Mouse (Mus musculus) right cerebral cortex, postnatal 36 days (tissue): ENCODE measurements at regions not wholly inside any gene's neighbourhood (a gene's known extent, or its start where the extent isn't known, plus 50 kb on each side); places are given as distances from the start of the nearest gene placed in this dataset.
"Not testable (repeated sequence)": the region's sequence is repeated elsewhere in the genome, so short reads cannot be mapped to it uniquely, and the experiment has no call there.

ENCODE experiments used
- DNase-seq, 2 experiments: peaks; one replicate each; pipeline ENCODE4 v3.0.0; 2022; ENCODE audit warnings: low spot score in 2 of 2, mixed read lengths in 1 of 2

DNA sequence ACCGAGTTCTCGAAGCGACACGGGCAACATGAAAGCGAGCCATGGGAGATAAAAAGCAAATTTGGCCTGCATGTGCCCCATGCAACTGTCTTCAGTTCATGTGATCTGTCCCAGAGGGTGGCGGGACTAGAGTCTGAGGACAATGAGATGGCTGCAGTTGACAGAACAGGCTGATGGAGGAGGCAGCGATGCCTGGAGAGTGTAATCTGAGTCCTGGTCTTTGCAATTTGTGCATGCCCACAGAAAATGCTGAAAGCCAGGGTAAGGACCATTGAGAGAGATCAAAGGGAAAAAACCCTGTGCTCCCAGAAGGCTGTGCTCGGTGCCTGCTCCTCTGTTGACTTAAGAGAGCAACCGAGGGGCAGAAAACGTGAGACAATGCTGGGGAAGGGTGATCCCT lies 624.8 kb upstream of the BB014433 start:
- DNase-seq, result no peak

DNA sequence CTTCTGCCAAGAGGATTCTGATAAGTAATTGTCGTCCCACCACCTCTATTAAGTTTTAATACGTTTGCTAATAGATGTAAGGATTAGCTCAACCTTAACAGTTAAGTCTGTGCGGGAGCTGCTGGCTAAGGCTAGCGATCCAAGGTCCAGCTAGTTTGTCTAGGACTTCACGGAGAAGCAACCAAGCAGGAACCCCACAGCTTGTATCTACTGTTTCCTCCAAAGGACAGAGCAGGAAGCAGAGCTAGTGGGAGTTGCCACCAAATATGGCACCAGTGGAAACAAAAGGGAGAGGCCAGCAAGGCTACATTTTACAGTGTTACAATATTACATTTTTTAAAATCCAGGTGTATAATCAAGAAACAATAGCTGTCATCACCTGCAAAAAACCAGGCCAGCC lies 624.4 kb upstream of the BB014433 start:
- DNase-seq, result no peak

DNA sequence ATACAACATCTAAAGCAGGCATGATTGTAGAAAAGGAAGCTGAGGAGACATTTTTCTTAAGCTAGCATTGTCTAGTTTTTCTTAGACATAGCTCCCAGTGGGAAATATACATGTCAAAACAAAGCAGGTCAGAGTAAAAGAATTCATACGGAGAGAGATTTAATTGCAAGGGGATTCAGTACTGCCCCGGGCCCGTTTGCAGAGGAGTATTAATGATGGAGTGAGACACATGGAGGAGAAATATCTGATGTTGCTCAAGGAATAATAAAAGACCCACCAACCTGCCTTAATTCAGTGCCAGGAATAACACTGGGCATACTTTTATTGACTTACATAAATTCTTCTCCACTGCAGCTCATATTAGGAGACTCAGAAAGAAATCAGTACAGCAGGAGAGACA lies 623.6 kb upstream of the BB014433 start:
- DNase-seq, result no peak

DNA sequence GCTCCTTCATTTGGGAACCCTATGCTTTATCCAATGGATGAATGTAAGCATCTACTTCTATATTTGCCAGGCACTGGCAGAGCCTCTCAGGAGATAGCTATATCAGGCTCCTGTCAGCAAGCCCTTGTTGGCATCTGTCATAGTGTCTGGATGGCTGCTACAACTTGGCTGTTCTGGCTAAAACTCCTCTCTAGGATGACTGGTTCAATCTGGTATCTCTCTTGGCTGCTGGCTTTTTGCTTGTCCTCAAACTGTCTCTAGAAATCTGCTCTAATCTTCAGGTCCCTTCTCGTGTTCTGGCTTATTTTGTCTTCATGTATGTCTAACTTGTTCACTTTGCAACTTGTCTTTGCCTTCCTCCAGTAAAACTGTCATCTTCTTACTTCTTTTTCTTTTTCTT lies 614.7 kb upstream of the BB014433 start:
- no peak for DNase-seq

DNA sequence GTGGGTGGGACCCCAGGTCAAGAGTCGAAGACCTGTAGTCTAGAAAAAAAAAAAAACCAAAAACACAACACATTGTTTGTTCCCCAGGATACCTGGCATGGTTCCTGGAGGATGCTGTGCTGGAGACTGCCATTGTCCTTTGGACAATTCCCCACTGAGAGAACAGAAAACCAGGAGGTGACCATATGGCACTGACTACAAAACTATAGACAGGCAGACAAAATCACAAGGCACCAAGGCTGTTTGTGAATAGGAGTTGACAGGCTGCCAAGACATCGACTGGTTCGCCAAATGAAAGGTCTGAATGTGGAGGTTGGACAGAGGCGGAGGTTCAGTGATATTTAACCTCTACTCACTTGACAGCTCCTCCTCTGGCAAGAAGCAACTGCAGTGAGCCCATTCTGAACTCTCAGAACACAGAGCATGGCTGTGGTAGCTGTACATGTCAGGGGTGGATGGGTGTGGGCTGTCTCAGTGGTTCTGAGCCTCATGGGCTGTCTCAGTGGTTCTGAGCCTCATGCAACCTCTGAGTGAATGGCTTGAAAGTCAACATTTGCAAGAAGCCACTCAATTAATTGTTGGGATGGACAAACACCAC lies 589.0 kb upstream of the BB014433 start:
- DNase-seq, result no peak

DNA sequence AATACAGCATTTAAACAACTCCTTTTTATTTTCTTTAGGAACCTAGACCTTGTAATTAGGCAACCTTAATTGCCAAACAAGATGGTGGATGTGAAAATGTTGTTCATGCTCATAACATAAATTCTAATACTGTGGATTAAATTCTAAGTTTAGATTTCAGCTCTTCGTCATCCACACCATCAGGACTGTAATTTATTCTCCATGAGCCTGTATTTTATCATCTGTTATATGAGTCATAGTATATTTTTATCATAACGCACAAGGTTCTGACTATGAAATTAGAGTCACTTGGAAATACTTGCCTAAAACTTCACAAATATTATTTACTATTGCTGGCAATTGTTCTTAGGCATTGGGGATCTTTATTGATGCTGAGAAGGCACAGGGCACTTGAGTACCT lies 582.7 kb upstream of the BB014433 start:
- DNase-seq, result no peak

DNA sequence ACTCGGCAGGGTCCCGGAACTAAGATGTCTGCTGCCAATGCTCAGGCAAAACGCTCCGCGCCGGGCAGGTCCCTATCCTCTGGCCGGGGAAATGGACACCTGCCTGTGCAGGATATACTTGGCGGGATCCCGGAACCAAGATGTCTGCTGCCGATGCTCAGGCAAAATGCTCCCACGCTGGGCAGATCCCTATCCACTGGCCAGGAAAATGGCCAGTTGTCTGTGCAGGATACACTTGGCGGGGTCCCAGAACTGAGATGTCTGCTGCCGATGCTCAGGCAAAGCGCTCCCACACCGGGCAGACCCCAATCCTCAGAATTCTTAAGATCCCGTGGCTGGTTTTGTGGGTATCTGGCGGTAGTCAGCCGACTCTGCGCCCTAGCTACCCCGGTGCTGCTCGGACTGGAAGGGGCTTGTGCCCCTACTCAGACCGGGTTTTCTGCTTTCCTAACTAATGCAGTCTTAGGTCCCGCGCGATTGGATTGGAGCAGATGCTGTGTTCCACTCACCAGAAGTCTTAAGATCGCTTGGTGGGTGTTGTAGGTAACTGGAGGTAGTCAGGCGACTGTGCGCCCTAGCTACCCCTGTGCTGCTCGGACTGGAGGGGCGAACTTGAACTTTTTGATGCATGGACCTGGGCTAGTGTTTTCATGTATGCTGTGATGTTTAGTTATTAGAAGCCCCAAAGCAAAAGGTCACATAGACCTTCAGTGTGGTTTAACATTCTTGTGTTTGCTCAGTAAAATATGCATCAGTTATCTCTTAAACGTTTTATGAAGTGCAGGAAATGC lies 577.9 kb upstream of the BB014433 start:
- not testable (repeated sequence) for DNase-seq

DNA sequence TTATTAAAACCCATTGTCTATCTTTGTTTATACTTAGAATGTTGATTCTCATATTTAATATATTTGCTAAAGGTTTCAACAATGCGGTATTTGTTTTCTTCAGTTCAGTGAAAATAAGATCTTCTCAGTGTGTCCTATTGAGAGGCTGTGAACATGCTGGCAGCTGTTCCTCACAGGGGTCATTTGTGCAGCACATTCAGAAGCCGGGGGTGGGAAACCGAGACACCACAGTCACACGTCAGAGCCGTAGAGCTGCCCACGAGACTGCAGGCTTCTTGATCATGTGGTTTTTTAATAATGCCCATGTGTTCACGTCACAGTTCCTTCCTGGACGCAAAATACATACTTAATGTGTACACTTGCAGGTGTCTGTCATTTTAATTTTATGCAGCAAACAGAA lies 564.3 kb upstream of the BB014433 start:
- no peak for DNase-seq

DNA sequence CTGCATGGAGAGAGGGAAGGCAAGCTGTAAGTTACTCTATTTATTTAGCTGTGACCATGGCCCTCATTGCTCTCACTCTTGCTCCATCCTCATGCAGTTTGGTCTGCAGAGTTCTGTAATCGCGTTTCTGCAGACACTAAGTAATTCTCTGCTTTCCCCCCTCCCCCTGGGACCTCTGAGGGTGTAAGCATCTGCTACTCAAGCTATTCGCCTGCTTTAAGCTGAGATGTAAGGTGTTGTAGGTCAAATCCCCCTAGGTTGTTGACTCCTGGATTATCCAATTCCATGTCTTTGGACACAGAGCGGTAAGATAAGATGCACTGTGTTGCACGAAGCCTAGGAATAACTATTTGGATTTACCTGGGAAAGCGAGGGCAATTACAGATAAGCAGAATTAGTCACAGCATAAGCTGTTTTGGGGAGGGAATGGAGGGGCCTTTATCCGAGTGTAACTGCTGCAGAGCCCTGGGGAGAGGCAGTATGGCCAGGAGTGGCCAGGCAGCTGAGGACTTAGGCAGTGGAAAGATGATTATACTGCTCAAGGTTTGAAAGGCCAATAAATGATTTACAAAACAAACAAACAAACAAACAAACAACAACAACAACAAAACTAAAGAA lies 561.8 kb upstream of the BB014433 start:
- no peak for DNase-seq

DNA sequence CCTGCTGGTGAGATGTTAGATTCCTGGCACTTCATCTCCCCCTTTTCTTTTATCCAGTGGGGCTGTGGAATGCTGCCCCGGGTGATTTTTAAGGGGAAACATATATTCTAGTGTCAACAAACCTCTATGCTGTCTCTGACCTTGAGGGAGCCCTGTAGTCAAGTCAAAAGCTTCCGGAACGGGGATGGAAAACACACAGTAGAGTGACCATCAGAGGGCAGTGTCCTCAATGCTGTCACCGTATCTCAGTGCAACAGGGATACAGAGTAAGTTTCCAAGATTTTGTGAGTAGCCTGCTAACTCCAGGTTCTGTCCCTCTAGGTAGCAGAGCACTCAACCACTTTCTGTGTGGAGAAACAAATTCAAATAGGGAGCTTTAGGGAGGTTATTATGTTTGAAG lies 555.7 kb upstream of the BB014433 start:
- DNase-seq, result no peak

DNA sequence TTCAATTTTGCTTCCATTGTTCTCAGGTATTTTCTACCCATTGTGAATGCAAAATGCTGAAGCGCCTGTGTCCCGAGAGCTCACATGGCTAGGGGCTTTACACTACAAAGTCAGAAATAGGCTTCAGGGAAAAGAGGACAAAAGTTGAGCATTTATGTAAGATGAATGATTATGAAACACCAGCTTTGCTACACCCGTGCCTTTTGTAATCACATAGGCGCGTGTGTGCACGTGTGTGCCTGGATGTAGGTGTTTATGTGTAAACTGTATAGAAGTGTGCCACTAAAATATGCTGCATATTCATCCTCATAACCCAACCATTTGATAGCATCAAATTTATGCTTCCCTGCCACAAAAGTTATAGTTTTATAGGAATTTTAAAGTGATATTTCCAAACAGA lies 547.2 kb upstream of the BB014433 start:
- peak in 1 of 2 experiments; percentile 19 for DNase-seq

DNA sequence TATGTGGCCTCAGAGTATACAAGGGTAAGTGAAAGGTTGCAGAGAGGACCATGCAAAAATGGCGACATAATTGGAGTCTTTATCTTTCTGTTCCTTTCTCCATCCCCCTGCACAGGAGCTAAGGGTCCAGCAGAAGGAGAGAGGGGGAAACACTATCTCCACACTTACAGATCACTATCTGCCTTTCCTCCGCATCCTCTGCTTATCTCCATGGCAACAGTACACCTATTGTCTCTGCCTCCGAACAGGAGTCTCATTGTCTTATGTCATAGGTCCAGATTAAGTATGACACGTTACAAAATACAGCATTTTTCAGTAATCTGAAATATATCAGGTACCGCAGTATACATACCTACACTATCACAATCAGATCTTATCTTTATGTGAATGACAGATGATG lies 537.9 kb upstream of the BB014433 start:
- no peak for DNase-seq

DNA sequence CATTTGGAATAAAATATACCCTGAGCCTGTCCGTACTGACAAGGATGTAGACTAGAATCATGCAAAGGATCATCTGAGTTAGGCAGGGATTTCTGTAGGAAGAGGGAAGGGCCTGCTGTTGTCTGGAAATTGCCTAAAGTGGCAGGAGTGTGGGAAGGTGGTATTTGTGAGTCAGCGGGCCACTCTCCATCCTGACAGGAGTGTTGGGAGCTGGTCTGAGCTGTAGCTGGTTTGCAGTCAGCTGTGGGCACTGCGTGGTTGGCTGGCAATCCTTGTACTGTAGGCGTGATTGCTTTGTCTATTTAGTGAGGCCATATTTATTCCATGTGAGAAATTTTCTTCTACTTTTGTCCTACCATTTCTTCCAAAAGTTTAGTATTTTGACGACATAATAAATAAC lies 524.2 kb upstream of the BB014433 start:
- DNase-seq, result peak; percentile 75 to 87

DNA sequence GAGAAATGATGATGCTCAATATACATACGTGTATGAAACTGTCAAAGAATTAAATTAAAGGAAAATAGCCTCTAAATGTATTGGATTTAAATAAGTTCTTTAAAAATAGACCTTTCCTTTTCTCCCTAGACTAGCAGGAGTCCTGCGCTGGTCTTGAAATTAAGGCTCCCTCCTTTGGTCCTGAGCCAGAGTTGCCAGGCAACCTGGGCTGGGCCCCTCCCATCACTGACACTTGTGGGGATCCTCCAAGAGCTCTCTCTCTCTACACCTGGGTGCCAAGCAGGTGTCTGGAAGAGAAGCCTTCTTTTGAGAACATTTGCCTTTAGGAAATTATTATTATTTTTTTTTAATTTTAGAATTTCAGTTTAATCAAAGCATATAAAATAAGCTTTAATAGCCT lies 521.9 kb upstream of the BB014433 start:
- no peak for DNase-seq

DNA sequence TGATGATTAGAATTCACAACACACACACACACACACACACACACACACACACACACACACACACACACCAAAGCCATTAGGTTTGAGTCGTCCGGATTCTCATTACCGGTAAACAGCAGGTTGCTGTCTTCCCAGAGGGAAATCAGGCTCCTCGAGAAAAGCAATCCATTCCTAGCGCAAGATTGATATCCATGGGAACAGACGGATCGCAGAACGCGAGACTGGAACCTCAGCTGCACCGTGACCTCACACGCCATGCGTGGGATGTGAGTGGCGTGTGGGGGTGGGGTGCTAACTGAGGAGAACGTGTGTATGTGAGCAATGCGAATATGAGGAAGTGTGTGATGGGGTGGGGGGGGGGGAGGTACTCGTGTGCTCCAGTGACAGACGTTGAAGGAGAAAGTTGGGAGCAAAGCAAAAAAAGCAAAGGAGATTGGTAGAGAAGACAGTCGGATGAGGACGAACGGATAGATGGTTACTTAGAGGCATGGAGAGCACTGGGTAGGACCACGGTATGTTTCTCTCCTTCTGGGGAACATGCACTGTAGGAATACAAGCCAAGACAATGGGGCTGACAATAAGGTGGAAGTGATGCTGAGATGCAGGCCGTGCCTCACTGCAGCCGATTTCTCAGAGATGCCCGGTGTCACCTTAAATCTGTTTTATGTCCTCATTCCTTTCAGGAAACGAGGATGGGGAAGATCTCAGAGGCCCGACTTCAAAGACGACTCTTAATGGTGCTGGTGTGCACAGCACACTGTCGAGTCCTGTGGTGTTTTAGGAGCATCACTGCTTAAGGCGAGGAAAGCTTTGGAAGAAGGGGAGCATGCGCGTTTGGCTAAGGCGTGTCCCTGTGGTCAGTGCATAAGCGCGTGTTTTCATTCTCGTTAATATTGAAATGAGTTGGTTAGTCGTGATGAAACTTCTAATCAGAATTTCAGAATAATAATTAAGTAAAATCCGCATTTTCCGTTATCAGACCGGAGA lies 516.7 kb upstream of the BB014433 start:
- peak; percentile 39 to 56 for DNase-seq

DNA sequence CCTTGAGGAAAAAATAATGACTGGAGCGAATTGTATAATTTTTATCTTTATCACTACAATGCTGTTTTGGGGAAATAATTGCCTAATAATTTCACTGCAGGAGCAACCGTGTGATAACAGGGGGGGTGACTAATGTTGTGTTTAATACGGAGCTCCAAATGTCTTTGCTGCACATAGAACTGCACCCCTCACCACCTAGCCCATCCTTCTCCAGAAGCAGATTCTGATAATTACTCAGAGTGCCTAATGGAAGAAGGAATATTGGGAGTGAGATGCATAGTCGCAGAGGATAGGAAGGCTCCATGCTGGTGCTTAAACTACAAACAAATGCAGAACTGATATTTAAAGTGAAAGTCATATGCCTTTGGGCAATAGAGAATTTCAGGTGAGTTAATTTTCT lies 486.1 kb upstream of the BB014433 start:
- no peak for DNase-seq

DNA sequence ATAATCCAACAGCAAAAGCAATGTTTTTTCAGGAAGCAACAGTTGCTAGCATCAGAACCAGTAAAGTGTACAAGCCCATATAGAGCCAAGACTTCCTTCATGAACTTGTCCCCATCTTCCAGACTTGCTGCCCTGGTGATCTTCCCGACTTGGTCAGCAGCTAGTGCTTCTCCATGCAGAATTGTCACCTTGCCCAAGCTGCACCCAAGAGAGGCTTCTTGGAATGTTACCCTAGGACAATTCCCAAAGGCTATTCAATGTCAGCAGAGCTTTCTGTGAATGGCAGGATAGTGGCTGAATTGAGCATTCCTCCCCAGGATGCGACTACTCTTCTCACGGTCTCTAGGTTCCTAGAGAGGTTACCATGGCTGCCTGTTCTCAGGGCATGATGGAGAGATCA lies 479.6 kb upstream of the BB014433 start:
- no peak for DNase-seq

DNA sequence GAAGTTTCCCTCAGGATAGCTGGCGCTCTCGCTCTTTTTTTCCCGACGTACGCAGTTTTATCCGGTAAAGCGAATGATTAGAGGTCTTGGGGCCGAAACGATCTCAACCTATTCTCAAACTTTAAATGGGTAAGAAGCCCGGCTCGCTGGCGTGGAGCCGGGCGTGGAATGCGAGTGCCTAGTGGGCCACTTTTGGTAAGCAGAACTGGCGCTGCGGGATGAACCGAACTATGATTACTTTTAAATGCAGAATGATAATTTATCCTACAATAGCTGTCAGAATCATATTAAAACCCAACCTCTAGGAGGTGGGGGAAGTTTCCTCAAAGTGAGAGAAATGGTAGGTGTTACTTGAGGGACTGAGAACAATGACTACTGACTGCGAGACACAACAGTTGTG lies 474.0 kb upstream of the BB014433 start:
- DNase-seq, result peak; percentile 60 to 64

DNA sequence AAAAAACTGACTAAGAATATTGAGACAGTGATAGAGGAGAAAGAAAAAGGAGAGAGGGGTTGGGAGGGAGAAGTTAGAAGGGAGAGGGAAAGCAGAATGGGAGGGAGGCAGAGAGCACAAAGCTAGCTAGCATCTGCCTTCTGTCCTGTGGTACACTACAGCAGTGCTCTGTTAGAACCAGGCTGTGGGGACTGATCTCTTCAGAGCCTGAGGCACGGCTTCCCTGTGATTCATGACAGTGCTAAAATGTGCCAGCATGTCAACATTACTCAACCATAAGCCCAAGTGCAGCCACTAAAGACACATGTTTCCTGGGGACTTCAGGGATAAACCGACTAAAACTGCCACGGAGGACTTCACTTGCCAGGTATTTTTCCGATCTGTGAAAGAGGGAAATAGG lies 455.1 kb upstream of the BB014433 start:
- DNase-seq, result peak; percentile 20 to 33

DNA sequence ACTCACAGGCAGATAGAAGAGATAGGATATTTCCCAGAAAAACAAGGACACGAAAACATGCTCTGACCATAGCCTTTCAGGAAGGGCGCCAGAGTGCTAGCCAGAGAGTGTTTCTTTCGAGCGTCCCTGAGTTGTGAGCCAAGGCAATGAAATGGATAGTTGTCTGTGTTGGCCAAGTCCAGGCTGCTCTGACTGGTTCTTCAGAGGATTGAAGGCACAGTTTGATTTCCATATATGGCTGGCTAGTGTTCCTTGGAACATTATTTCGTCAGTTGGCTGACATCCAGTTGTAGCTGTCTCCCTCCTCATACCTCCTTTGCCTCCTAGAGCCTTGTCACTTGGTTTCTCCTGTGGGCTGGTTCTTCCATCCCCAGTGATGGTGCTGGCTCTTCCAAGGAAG lies 451.7 kb upstream of the BB014433 start:
- DNase-seq, result peak; percentile 9 to 38

DNA sequence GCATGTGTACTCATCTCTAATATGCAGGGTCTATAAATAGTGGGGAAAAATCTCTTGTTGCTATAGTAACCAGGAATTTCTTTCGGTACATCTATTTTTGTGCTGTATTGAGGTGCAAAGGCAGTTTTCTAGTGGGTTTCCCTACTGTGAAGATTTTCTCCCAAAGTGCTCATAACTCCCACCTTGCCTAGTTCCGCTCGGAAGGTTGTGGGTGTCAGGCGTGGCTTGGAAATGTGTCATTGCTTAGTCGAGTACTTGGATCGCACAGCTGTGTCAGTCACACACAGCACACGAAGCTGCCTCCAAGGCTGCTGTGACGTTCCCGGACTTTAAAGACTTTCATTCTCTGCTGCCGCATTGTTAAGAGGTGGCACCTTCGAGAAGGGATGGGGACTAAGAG lies 450.4 kb upstream of the BB014433 start:
- DNase-seq, result peak; percentile 79 to 85

DNA sequence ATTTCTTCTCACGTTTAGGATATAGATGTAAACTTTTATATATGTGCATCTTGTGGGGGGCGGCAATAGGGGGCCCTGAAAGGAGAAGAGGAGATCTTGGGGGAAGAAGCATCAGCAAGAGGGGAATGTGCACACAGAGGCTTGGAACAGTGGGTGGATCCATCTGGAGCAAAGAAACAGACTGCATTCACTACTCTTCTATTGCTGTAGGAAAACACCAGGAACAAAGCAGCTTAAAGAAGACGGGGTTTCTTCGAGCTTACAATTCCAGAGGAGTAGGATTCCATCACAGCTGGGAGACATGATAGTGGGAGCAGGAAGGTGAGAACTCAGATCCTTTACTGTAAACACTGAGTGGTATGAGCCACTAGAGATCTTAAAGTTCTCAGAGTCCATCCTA lies 444.9 kb upstream of the BB014433 start:
- no peak for DNase-seq
